Mouse (Mus musculus) embryonic facial prominence, embryonic 15.5 days (tissue): ENCODE data around the gene Olfr667. TPM values are rescaled to one million over a fixed set of nuclear protein-coding genes. Genes with fewer than 3 reads are reported as not detected.
"Not testable (repeated sequence)": the region's sequence is repeated elsewhere in the genome, so short reads cannot be mapped to it uniquely, and the experiment has no call there.

ENCODE experiments used
- ATAC-seq: fragments of 200-750 bp; cut with Nextera tagmentation; 2 replicates; pipeline ENCODE4 v1.8.0; 2017; ENCODE audit warnings: low read depth, moderate TSS enrichment; ENCODE audit not compliant: insufficient number of reproducible peaks, low FRiP score, low TSS enrichment
- H3K27ac ChIP-seq: fragments of 300-500 bp; sonication (generic); replicated peaks from 2 replicates; pipeline ENCODE4 v1.5.1; 2015; ENCODE audit warnings: mild to moderate bottlenecking, inconsistent platforms
- H3K27me3 ChIP-seq: fragments of 300-500 bp; sonication (generic); 2 replicates; pipeline ENCODE4 v1.6.1; 2015; ENCODE audit warnings: inconsistent platforms
- H3K36me3 ChIP-seq: fragments of 300-500 bp; sonication (generic); 2 replicates; pipeline ENCODE4 v1.6.1; 2015; ENCODE audit warnings: mild to moderate bottlenecking, inconsistent platforms
- H3K4me1 ChIP-seq: fragments of 300-500 bp; sonication (generic); 2 replicates; pipeline ENCODE4 v1.6.1; 2015; ENCODE audit warnings: inconsistent platforms
- H3K4me2 ChIP-seq: fragments of 300-500 bp; sonication (generic); replicated peaks from 2 replicates; pipeline ENCODE4 v1.6.1; 2015; ENCODE audit warnings: mild to moderate bottlenecking, inconsistent platforms
- H3K4me3 ChIP-seq: fragments of 300-500 bp; sonication (generic); replicated peaks from 2 replicates; pipeline ENCODE4 v1.5.1; 2015; ENCODE audit warnings: mild to moderate bottlenecking, inconsistent platforms
- H3K9ac ChIP-seq: fragments of 300-500 bp; sonication (generic); 2 replicates; pipeline ENCODE4 v1.6.1; 2015; ENCODE audit warnings: inconsistent platforms
- H3K9me3 ChIP-seq: fragments of 300-500 bp; sonication (generic); replicated peaks from 2 replicates; pipeline ENCODE4 v1.6.1; 2016; ENCODE audit warnings: inconsistent platforms
- WGBS: fragments of 180-500 bp; shearing (Covaris S2); methylation state at CpG from one replicate; pipeline ENCODE4 v1.1.7; 2015; 5-methylcytosine and 5-hydroxymethylcytosine counted together
- polyA plus RNA-seq: library from polyadenylated mRNA; unstranded; fragments of >200 nt; fragmentation: Nextera tagmentation; extraction: Ambion mirVana; gene quantifications from 2 replicates; pipeline ENCODE4 v1.2.1, GENCODE M21; 2015

Olfr667 gene
- not detected in 2 replicates for polyA plus RNA-seq

DNA sequence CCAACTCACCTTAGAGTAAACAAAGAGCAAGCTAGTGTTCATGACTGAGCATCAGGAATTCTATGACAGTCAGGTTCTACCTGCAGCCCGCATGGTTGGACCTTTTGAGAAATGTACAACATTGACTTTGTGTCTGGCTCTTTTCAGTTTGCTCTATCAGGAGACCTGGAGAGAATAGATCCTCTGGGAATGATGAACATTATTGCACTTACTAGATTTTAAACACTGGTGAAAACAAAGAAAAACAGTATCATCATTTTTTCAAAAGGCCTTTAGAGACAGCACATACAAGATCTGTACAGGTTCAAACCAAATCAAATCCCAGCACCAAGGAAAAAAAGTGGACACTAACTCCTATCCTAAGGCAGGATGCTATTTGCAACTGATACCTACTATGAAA, at the start of gene Olfr667:
Olfr667 (minus strand) TSS at position 101 of the 400 bp plus-strand sequence.
- H3K4me3 ChIP-seq, result no peak within 1 kb of the TSS
- H3K27ac ChIP-seq, result no peak within 1 kb of the TSS
- H3K27me3 ChIP-seq, result no peaks in the 10 kb centered on the region
- H3K9ac ChIP-seq, result no peak within 1 kb of the TSS
- no peaks in the 10 kb centered on the region for H3K4me1 ChIP-seq
- H3K36me3 ChIP-seq, result no peaks in the 10 kb centered on the region
- H3K4me2 ChIP-seq, result no peak within 1 kb of the TSS
- H3K9me3 ChIP-seq, result no peaks in the 10 kb centered on the region
- ATAC-seq, result no peak
- WGBS, result 88% methylated on average over 1 of the region's 1 CpGs

- no peak within 1 kb of the TSS for H3K4me3 ChIP-seq
- H3K36me3 ChIP-seq, result no peaks in the 10 kb centered on the region
- WGBS, result 48% methylated on average over 1 of the region's 1 CpGs
- no peak within 1 kb of the TSS for H3K27ac ChIP-seq
- H3K27me3 ChIP-seq, result no peaks in the 10 kb centered on the region
- no peaks in the 10 kb centered on the region for H3K4me1 ChIP-seq
- no peak within 1 kb of the TSS for H3K9ac ChIP-seq
- no peak within 1 kb of the TSS for H3K4me2 ChIP-seq
- no peaks in the 10 kb centered on the region for H3K9me3 ChIP-seq
- no peak for ATAC-seq
These were observed 41.2 kb upstream of the Olfr667 start, which contains the start of gene Olfr670 for GRCm38 (mm10) chr7:104962520-104962919. TSS of gene Olfr670 (minus strand) at chr7:104962620.

DNA sequence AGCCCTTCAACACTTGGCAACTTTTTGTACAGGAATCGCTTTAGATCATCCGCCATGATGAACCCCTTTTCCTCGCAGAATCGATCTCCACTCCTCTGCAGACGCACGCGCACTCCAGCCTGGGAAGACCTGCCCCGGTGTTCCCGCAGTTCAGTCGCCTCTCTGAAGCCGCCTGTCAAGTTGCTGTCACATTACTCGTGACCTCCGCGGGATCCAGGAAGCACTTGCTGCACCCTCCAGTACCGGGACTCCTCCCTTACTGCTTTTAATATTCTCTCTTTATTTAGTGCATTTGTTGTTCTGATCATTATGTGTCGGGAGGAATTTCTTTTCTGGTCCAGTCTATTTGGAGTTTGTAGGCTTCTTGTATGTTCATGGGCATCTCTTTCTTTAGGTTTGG, 29.0 kb upstream of the Olfr667 start:
- not testable (repeated sequence) for H3K4me2 ChIP-seq, H3K27ac ChIP-seq, H3K4me1 ChIP-seq, H3K27me3 ChIP-seq, ATAC-seq, H3K4me3 ChIP-seq, H3K9ac ChIP-seq, H3K36me3 ChIP-seq, H3K9me3 ChIP-seq
- 91% methylated on average over 16 of the region's 16 CpGs for WGBS

DNA sequence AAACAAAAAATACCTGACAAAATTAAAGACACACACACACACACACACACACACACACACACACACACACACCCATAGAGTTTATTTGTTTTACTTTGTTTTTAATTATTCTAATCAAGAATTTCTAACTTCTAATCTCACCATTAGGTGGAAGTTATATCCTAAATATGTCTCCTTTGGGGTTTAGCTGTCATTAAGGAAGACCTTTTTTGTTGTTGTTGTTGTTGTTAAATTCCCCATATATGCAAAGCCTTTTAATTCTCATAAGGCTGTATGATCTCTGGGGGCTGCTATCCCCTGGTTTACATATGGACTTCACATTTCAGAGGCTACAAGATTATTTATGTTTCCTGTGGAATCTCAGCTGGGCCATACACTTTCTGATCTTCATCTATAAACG, 12.7 kb upstream of the Olfr667 start, which contains the start of gene Olfr669:
Olfr669 (plus strand) TSS at position 301 of the 400 bp plus-strand sequence.
- no peaks in the 10 kb centered on the region for H3K9me3 ChIP-seq
- no peak within 1 kb of the TSS for H3K4me2 ChIP-seq
- ATAC-seq, result no peak
- H3K9ac ChIP-seq, result no peak within 1 kb of the TSS
- 90% methylated on average over 1 of the region's 1 CpGs for WGBS
- H3K27ac ChIP-seq, result no peak within 1 kb of the TSS
- H3K4me1 ChIP-seq, result no peaks in the 10 kb centered on the region
- no peak within 1 kb of the TSS for H3K4me3 ChIP-seq
- no peaks in the 10 kb centered on the region for H3K27me3 ChIP-seq
- no peaks in the 10 kb centered on the region for H3K36me3 ChIP-seq

- Histone ChIP-seq H3K27me3 (no peaks in the 10 kb centered on the region), H3K4me3 (no peak within 1 kb of the TSS), H3K9ac (no peak within 1 kb of the TSS), H3K4me1 (no peaks in the 10 kb centered on the region), H3K27ac (no peak within 1 kb of the TSS), H3K9me3 (no peaks in the 10 kb centered on the region), H3K4me2 (no peak within 1 kb of the TSS), H3K36me3 (no peaks in the 10 kb centered on the region)
- WGBS, result 78% methylated on average over 1 of the region's 1 CpGs
- no peak for ATAC-seq
These were observed 6.7 kb upstream of the Olfr667 start, which contains the start of gene Olfr668 for GRCm38 (mm10) chr7:104927957-104928356. TSS of gene Olfr668 (minus strand) at chr7:104928057.

- H3K27me3 ChIP-seq, result no peaks in the 10 kb centered on the region
- ATAC-seq, result no peak
- 81% methylated on average over 2 of the region's 2 CpGs for WGBS
- H3K9me3 ChIP-seq, result no peaks in the 10 kb centered on the region
- no peak within 1 kb of the TSS for H3K27ac ChIP-seq
- H3K4me1 ChIP-seq, result no peaks in the 10 kb centered on the region
- H3K36me3 ChIP-seq, result no peaks in the 10 kb centered on the region
- no peak within 1 kb of the TSS for H3K9ac ChIP-seq
- no peak within 1 kb of the TSS for H3K4me2 ChIP-seq
- H3K4me3 ChIP-seq, result no peak within 1 kb of the TSS
These were observed 25.4 kb downstream of the Olfr667 start, which contains the start of gene Olfr666 for GRCm38 (mm10) chr7:104895852-104896251. TSS of gene Olfr666 (minus strand) at chr7:104895952.

- Histone ChIP-seq H3K4me2 (no peak within 1 kb of the TSS), H3K27me3 (no peaks in the 10 kb centered on the region), H3K4me3 (no peak within 1 kb of the TSS), H3K36me3 (no peaks in the 10 kb centered on the region), H3K4me1 (no peaks in the 10 kb centered on the region), H3K27ac (no peak within 1 kb of the TSS), H3K9ac (no peak within 1 kb of the TSS), H3K9me3 (no peaks in the 10 kb centered on the region)
- 23% methylated on average over 1 of the region's 1 CpGs for WGBS
- no peak for ATAC-seq
These were observed 43.6 kb downstream of the Olfr667 start, which contains the start of gene Olfr665 for GRCm38 (mm10) chr7:104877731-104878130. TSS of gene Olfr665 (plus strand) at chr7:104878031.

Other genes starting within 250 kb of the Olfr667 start
- gene Olfr661, start 235.0 kb downstream of the Olfr667 start, polyA plus RNA-seq, result 0.11 and 0.12 TPM in 2 replicates
- not detected in 2 replicates for gene Usp17le, start 144.0 kb downstream of the Olfr667 start, polyA plus RNA-seq
- not detected in 2 replicates for gene Usp17lb, start 78.9 kb downstream of the Olfr667 start, polyA plus RNA-seq
- gene Usp17la, start 64.5 kb downstream of the Olfr667 start, polyA plus RNA-seq, result 0.12 TPM in 1 of 2 replicates, not detected in the other
- gene Olfr665, start 43.5 kb downstream of the Olfr667 start, polyA plus RNA-seq, result 0.20 TPM in 1 of 2 replicates, not detected in the other
- gene Olfr666, start 25.5 kb downstream of the Olfr667 start, polyA plus RNA-seq, result 0.22 and 0.89 TPM in 2 replicates
- not detected in 2 replicates for gene Olfr668, start 6.6 kb upstream of the Olfr667 start, polyA plus RNA-seq
- gene Olfr669, start 12.8 kb upstream of the Olfr667 start, polyA plus RNA-seq, result 0.23 and 0.50 TPM in 2 replicates
- not detected in 2 replicates for gene Olfr670, start 41.1 kb upstream of the Olfr667 start, polyA plus RNA-seq
- 0.08 and 0.22 TPM in 2 replicates for gene Olfr671, start 57.6 kb upstream of the Olfr667 start, polyA plus RNA-seq
- gene Olfr672, start 80.5 kb upstream of the Olfr667 start, polyA plus RNA-seq, result 0.51 and 1.5 TPM in 2 replicates
- not detected in 2 replicates for gene Olfr675, start 107.0 kb upstream of the Olfr667 start, polyA plus RNA-seq
- gene Olfr676, start 111.2 kb upstream of the Olfr667 start, polyA plus RNA-seq, result not detected in 2 replicates
- gene Olfr677, start 129.9 kb upstream of the Olfr667 start, polyA plus RNA-seq, result 0.47 TPM in 1 of 2 replicates, not detected in the other
- gene Olfr678, start 143.0 kb upstream of the Olfr667 start, polyA plus RNA-seq, result not detected in 2 replicates
- 0.04 and 0.21 TPM in 2 replicates for gene Olfr679, start 159.7 kb upstream of the Olfr667 start, polyA plus RNA-seq
- gene Olfr680-ps1, start 171.3 kb upstream of the Olfr667 start, polyA plus RNA-seq, result not detected in 2 replicates
- gene Olfr681, start 195.4 kb upstream of the Olfr667 start, polyA plus RNA-seq, result 0.11 and 0.71 TPM in 2 replicates
- gene Olfr683, start 225.5 kb upstream of the Olfr667 start, polyA plus RNA-seq, result 0.61 TPM in 1 of 2 replicates, not detected in the other
- gene Olfr684, start 242.2 kb upstream of the Olfr667 start, polyA plus RNA-seq, result not detected in 2 replicates